8 mouse cellular contexts compared by ENCODE assay signal in the genomic region with DNA sequence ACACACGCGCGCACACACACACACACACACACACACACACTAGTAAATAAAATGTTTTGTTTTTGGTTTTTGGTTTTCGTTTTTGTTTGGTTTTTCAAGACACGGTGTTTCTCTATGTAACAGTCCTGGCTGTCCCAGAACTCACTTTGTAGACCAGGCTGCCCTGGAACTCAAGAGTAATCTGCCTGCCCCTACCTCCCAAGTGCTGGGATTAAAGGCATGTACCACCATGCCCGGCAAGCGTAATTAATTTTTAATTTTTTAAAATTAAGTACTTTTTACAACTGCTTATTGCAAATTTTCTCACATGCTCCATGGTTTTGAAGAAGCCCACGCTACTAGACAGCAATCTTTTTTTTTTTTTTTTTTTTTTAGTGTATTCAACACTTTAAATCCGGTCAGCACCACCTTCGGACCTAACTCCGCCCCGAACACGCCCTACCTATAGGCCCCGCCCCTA. TPM values are rescaled to one million over a fixed set of nuclear protein-coding genes. Genes with fewer than 3 reads are reported as not detected.
DNase-seq lines count a peak whose midpoint lies in the region; ATAC-seq and TF ChIP-seq lines count a peak whose summit lies in the region.

No protein-coding gene starts in this region.

- peak overlapping the region; percentile 66 for H3K4me3 ChIP-seq in heart, embryonic 11.5 days (ENCODE audit: low read depth, low read length)
- peak overlapping the region; percentile 55 for H3K4me3 ChIP-seq in limb, embryonic 14.5 days (replicated peaks; ENCODE audit: low read length)
- H3K4me3 ChIP-seq in stomach, embryonic 15.5 days (replicated peaks): peak overlapping the region; percentile 65

- DNase-seq in heart, postnatal 4 days: no peak
- peak; percentile 6 for DNase-seq in retina, embryonic 14.5 days (ENCODE audit: low spot score)
- no peak for DNase-seq in retina, postnatal 1 day
- no peak for DNase-seq in limb, embryonic 14.5 days (ENCODE audit: low spot score)
- DNase-seq in gastrocnemius, postnatal 10 days: no peak
- no peak for DNase-seq in thymus, postnatal 14 days

- no peaks in the 10 kb centered on the region for H3K27me3 ChIP-seq in heart, embryonic 11.5 days (ENCODE audit: control insufficient read depth, insufficient read depth, low read length)
- no peaks in the 10 kb centered on the region for H3K27me3 ChIP-seq in limb, embryonic 14.5 days (ENCODE audit: control insufficient read depth, insufficient read depth, low read length)
- no peaks in the 10 kb centered on the region for H3K27me3 ChIP-seq in stomach, embryonic 15.5 days (replicated peaks)

- no peak for TF ChIP-seq POLR2A in limb, embryonic 14.5 days (IDR thresholded peaks at IDR 0.05; ENCODE audit: borderline replicate concordance, extremely low read depth, insufficient read depth, insufficient read length)

- no peak overlapping the region for H3K27ac ChIP-seq in heart, embryonic 11.5 days (ENCODE audit: low read depth, low read length)
- H3K27ac ChIP-seq in limb, embryonic 14.5 days (replicated peaks; ENCODE audit: low read depth, low read length): no peak overlapping the region
- no peak overlapping the region for H3K27ac ChIP-seq in stomach, embryonic 15.5 days

- no peaks in the 10 kb centered on the region for H3K9me3 ChIP-seq in heart, embryonic 11.5 days (replicated peaks; ENCODE audit: control insufficient read depth, low read length)
- H3K9me3 ChIP-seq in limb, embryonic 14.5 days (ENCODE audit: control insufficient read depth, low read length): no peaks in the 10 kb centered on the region
- no peaks in the 10 kb centered on the region for H3K9me3 ChIP-seq in stomach, embryonic 15.5 days

- H3K36me3 ChIP-seq in heart, embryonic 11.5 days (ENCODE audit: control insufficient read depth, insufficient read depth, low read length): no peaks in the 10 kb centered on the region
- no peaks in the 10 kb centered on the region for H3K36me3 ChIP-seq in limb, embryonic 14.5 days (ENCODE audit: control insufficient read depth, insufficient read depth, low read length)
- no peaks in the 10 kb centered on the region for H3K36me3 ChIP-seq in stomach, embryonic 15.5 days

- ATAC-seq in heart, embryonic 11.5 days (replicated peaks; ENCODE audit: insufficient number of reproducible peaks, low FRiP score, low TSS enrichment): no peak
- no peak for ATAC-seq in limb, embryonic 14.5 days (ENCODE audit: low FRiP score, low read depth)
- peak; percentile 5; the same call in 1 of the 2 replicates for ATAC-seq in stomach, embryonic 15.5 days (ENCODE audit: insufficient read depth, low FRiP score, low read depth)

- H3K9ac ChIP-seq in heart, embryonic 11.5 days (ENCODE audit: low read depth, low read length): no peak overlapping the region; the same call in 1 of the 2 replicates
- H3K9ac ChIP-seq in limb, embryonic 14.5 days (ENCODE audit: low read depth, low read length, severe bottlenecking): no peak overlapping the region; the same call in 1 of the 2 replicates
- H3K9ac ChIP-seq in stomach, embryonic 15.5 days: no peak overlapping the region

- peaks cover 9% of the 10 kb centered on the region; the same call in 1 of the 2 replicates for H3K4me1 ChIP-seq in heart, embryonic 11.5 days (ENCODE audit: control insufficient read depth, insufficient read depth, low read length)
- H3K4me1 ChIP-seq in limb, embryonic 14.5 days (ENCODE audit: control insufficient read depth, insufficient read depth, low read length): peaks cover 8% of the 10 kb centered on the region
- peaks cover 8% of the 10 kb centered on the region; the same call in 1 of the 2 replicates for H3K4me1 ChIP-seq in stomach, embryonic 15.5 days

- WGBS in heart, embryonic 11.5 days (ENCODE audit: insufficient replicate concordance): 23% methylated on average over 14 of the region's 14 CpGs
- WGBS in limb, embryonic 14.5 days: 26% methylated on average over 14 of the region's 14 CpGs
- WGBS in stomach, embryonic 15.5 days: 27% methylated on average over 14 of the region's 14 CpGs

- peak overlapping the region; percentile 86 for H3K4me2 ChIP-seq in heart, embryonic 11.5 days
- H3K4me2 ChIP-seq in limb, embryonic 14.5 days (replicated peaks; ENCODE audit: low read depth, low read length, severe bottlenecking): peak overlapping the region; percentile 71
- H3K4me2 ChIP-seq in stomach, embryonic 15.5 days: peak overlapping the region; percentile 73

RNA-seq across cellular contexts. Expression of a gene that starts 0.3 kb away (rescaled TPM):
- 24.8 and 27.4 TPM in 2 replicates for polyA plus RNA-seq in heart, embryonic 11.5 days (2014; fragmentation: Nextera tagmentation; extraction: Ambion mirVana)
- 10 to 100 TPM; 29.2 to 31.2 TPM for total RNA-seq in heart, postnatal 4 days (2021)
- polyA plus RNA-seq in limb, embryonic 14.5 days (2012; rRNA removed): 10.7 and 10.9 TPM in 2 replicates
- polyA plus RNA-seq in limb, embryonic 14.5 days (2014; fragmentation: Nextera tagmentation; extraction: Ambion mirVana): 14.5 and 15.3 TPM in 2 replicates
- 15.9 and 18.3 TPM in 2 replicates for polyA plus RNA-seq in stomach, embryonic 15.5 days (2015; fragmentation: Nextera tagmentation; extraction: Ambion mirVana)
- 10 to 100 TPM; 20.3 to 20.5 TPM for total RNA-seq in gastrocnemius, postnatal 10 days (2021)
